Mouse (Mus musculus) liver, adult 2 months (tissue): ENCODE results near the gene Aurkb.

Experiments used
- CTCF ChIP-seq: fragments of 200-500 bp; IDR thresholded peaks from 2 replicates; pipeline ENCODE4 v1.5.1; 2011; ENCODE audit warnings: low read depth, low read length, control low read depth
- POLR2A ChIP-seq: fragments of 200-500 bp; IDR thresholded peaks from 2 replicates; pipeline ENCODE4 v1.6.1; 2011; ENCODE audit warnings: low read length, control low read depth; ENCODE audit not compliant: insufficient read depth; ENCODE audit errors: extremely low read depth

- TF ChIP-seq POLR2A (no peak), CTCF (no peak)
Observed at GRCm38 (mm10) chr11:69033552-69033951, 11.9 kb upstream of the Aurkb start.
